Mouse (Mus musculus) cerebellum, postnatal 10 days (tissue): ENCODE results near the gene Cfap45.

Experiments
- DNase-seq, 2 experiments: peaks; one replicate each; pipeline ENCODE4 v3.0.0; 2021; ENCODE audit warnings: mixed read lengths in 2 of 2

Cfap45 gene

DNA sequence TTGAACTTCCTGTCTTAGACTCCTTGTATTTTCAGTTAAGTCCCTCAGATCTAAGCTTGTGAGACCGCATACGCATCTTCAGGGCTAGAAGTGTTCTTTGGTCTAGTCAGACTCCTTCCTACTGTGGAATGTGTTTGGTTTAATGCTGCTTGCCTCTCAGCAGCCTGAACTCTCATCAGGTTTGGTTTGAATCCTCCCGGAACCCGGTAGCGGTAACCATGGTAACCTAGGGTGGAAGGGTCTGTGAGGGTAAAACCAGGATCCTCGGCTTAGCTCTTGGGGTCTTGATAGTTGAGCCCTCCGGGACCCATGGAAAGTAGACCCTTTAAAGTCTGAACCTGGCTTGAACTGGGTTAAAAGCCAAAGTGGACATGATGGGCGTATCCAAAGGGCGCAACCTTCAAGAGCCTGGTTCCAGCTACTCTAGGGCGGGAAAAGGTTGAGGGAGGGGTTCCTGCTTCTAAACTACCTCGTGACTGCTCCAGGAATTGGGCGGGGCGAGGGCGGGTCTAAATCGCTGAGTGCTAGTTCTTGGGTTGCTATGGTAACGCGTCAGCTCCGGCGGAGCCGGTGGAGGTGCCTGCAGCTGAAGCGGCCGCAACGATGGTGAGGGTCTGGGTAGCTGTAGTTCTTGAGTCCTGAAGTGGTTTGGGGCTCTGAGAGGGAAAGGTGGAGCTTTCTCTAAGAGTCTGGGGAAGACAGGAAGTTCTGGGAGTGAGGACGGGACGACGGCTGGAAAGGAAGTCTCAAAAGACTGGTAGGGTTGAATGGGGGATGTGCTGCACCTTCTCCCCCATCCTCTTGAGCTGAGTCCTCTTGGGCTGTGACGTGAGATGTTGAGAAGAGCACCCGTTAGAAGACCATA is at the start of gene Cfap45:
TSS of gene Cfap45 (plus strand) at position 226 of the 865 bp plus-strand sequence.
- DNase-seq, result peak; percentile 85 to 89

DNA sequence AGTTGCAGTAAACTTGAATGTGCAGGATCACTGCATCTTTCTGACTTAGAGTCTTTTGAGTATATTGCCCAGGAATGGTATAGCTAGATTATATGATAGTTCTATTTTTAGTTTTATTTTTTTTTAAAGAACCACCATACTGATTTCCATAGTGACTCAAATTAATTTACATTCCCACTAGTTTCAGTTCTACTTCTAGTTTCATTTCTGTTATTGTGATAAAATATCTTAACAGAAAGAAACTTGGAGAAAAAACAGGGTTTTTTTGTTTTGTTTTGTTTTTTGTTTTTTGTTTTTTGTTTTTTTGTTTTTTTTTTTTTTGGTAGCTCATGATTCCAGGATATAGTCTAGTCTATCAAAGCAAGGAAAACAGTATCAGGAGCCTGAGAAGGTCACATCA is 47.7 kb upstream of the Cfap45 start:
- DNase-seq, result no peak

DNA sequence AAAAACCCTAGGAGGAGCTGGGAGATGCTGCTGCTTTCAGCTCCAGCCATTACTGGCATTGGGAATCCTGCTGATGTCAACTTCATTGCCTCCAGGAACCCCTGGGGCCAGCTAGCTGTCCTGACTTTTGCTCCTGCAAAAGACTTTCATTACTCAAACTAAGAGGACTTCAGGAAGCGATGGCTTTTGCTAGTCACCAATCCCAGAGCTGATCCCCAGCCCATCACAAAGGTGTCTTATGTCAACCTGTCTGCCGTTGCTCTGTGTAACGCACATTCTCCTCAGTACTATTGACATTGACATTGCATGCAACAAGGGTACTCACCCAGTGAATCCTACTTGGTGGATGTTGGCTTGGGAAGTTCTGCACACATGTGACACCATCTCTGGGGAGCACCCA is 46.4 kb upstream of the Cfap45 start:
- DNase-seq, result no peak

DNA sequence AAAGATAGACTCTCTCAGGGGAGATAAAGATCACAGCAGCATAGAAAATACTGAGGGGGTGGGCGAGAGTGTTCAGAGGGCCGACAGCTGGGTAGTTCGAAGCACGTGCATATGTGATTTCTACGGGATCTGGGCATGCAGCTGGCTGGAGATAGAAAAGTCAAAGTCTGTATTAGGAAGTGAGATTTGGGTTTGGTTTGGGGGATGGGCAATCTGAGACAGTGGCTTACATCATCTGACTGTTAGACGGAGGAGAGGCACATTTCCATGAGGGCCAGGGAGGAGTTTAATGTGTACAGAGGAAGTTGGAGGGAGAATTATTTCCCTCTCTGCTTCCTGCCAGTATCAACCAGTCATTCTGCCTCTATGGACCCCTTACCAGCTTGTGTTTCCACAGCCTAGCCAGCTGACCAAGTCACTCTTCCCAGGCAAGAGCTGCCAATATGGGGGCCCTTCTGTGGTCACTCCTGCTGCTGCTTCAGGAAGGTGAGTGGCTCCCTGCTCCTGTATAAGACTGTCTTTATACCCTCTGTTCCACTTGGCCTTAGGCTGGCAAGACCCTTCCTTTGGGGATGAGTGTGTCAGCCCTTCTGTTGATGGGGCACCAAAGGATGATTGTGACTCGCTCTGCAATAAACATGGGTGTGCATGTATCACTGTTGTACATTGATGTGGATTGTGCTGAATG is 45.4 kb upstream of the Cfap45 start, which contains the start of gene Slamf9:
TSS of gene Slamf9 (plus strand) at position 305 of the 688 bp plus-strand sequence.
- no peak for DNase-seq

DNA sequence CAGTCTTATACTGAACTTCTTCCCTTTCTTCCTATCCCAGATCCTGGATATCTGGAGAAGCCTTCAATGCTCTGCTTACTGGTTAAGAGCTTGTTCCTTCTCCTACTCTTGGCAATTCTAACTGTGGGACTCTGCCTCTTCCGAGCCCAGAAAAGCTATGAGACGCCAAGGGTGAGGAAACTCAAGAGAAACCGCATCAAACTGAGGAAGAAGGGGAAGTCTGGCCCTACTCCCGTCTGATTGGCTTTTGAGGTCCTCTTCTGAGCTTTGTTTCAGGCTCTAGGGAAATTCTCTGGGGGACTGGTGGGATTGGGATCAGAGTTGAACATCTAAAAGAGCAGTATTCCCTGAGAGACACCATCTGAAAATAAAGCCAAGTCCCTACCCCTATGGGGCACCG is 42.6 kb upstream of the Cfap45 start:
- no peak for DNase-seq

DNA sequence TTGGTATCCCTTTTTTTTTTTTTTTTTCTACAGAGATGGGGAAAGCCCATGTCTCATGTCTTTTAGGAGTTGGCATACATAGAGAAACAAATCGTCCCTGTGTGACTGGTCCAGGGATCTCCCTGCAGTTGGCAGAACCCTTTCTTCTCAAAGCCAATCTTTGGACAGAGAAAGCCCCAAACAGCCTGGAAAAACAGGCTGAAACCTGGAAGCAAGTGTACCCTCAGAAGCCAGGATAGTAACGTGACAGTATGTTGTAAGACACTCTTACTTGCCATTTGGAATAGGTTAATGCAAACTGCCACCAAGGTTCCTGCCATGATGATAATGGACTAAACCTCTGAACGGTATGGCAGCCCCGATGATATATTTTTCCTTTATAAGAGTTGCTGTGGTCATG is 40.2 kb upstream of the Cfap45 start:
- DNase-seq, result no peak

DNA sequence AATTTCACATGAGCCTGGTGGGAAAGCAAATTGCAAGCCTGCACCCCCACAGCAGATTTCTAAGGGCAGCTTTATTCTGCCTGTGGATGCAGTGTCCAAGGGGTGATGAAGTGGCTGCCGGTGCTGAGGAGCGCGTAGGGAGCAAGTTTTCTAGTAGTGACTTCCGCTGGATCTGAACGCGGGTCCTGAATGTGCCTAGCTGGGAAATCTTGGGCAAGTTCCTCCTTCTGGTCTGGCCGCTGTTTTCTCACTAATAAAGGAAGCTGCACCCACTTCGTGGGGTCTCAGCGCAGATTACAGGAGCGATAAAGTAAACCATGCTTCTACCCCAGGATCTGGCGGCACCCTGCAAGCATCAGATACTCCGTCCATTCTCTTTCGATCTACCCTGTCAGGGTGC is 39.5 kb upstream of the Cfap45 start:
- peak in 1 of 2 experiments; percentile 8 for DNase-seq

DNA sequence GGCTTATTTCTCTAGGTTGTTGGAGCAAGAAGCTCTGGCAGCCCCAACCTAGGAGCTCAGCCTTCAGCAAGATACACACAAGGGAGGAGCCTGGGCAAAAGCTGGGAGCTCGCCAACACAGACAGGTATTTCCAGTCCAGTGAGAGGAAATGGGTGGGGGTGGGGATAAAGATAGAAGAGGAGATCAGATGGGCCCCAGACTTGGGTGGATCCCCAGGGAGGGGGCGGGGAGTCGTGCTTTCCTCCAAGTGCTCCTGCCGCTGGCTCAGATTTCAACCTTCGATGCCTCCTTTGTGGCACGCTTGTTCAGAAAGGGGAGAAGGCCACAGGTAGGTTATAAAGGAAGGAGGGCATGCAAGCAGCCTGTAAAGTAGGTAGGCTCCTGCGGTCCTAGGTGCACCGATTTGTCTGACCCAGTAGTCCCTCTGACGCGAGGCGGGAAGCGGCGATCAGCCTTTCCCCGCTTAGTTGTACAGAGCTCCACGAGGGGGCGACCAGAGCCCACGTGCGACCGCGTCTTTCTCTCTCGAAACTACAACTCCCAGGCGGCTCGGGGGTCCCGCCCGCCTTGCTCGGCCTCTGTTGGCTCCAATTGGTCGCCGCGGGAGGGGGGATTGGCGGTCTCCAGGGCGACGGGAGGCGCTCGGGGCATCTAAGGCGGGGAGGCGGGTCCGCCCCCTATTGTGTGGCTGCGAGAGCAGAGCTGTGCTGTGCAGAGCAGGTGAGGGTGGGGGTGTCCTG is 38.9 kb upstream of the Cfap45 start, which contains the start of gene Igsf9:
TSS of gene Igsf9 (plus strand) at position 249 of the 741 bp plus-strand sequence.
- peak; percentile 98 for DNase-seq

DNA sequence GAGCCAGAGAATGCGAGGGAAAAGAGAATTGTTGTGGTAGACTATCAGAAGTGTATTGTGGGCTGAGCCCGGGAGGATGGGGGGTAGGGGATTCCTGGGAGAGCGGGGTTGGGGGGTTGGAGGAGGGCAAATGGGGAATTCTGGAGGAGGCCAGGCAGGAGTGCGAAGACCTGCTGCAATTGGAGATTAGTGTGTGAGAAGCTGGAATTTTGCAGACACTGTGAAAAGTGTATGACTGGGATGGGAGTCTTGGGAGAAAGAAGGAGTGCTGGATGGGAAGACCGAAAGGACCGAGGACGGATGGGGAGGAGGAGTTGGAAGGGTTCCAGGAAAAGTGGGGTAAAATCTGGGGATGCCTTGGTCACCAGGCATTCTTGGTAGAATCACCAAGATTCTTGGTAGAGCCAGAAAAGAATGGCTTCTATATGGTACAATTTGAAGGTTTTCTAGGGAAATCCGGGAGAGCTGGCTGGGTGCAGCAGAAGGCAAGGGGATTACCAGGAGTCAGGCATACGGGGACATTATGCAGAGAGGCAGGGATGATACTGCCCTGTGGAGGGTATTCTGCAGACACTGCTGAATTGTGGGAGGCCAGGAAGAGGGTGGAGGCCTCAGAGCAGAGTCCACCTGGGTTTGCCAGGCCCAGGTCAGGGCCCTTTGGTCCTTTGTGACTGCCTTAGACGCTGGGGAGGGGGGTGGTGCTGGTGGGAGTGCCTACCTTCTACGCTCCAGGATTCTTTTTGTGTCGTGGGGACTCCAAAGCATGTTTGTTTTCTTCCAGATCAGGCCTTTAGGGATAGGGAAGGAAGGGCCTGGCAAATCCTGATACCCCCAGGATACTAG is 37.9 kb upstream of the Cfap45 start:
- DNase-seq, result peak; percentile 25 to 34

DNA sequence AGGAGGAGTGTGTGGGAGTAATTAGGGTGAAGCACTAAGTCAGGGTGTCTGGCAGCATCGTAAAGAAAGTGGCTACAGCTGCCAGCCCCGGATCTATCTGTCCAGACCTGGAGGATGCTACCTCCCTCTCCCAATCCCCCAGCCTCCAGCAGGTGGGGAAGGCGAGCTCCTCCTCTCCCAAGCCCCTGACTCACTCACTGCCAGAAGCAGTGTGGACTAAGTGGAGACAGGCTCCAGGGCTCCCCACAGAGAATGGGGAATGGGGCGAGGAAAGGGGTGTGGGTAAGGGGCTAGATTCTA is 37.3 kb upstream of the Cfap45 start:
- DNase-seq, result peak; percentile 22 to 44

DNA sequence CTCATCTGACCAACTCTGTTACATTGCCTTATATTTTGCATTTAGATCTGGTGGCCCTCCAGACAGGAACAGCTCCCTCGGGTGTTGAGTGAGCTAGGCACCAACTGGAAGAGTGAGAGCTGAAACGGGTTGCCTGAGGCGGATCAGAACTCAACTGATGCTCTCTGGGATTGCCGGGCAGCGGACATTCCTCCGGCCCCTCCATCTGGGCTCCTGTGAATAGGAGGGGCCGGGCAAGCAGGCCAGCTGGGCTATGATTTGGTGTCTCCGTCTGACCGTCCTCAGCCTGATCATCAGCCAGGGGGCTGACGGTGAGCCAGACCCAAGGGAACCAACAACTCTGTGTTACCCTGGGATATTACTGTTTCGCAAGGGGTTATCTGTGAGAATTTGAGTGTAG is 36.4 kb upstream of the Cfap45 start:
- peak in 1 of 2 experiments; percentile 35 for DNase-seq

DNA sequence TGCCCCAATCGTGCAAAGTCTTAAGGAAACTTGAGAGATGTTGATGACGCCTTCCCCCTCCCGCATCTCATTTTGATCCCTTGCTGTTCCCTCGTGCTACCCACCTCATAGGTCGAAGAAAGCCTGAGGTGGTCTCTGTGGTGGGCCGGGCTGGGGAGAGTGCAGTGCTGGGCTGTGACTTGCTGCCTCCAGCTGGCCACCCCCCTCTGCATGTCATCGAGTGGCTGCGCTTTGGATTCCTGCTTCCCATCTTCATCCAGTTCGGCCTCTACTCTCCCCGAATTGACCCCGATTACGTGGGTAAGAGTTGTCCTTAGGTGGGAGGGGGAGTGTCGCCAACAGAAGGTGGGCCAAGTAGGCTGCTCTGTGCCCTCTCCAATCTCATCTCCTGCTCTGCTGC is 35.9 kb upstream of the Cfap45 start:
- DNase-seq, result no peak

DNA sequence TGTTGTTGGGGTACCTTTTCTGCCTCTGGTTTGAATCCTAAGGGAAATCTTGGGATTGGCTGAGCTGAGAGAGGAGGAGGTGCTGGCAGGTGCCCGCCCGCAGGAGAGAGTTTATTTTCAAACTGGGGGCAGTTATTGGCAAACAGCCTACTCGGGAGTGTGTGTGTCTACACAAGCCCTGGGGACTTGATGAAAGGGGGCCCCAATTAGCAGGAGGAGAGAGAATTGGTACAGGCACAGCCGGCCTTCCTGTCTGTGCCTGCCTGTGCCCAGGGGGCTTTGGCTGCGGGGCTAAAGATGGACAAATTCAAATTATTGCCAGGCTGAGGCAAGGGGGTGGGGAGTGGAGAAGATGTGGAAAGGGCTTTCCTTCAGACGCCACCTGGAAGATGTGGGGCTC is 34.8 kb upstream of the Cfap45 start:
- DNase-seq, result peak in 1 of 2 experiments; percentile 13

DNA sequence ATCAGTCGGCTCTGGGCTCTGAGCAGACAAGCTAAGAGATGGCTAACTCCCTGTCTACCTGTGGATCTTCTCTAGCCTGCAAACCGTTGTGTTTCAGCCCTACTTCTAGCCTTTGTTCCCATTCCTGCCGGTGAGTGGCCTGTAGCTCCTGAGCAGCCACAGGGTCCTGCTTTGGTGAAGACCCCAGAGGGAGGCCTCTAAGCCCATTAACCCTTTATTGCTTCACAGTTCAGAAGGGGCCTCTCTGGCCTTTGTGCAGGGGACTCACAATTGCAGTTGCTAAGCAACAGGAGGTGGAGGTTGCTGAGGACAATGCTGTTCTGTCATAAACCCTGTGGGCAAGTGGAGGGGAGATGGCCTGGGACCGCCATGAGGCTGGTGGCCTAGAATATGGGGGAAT is 34.4 kb upstream of the Cfap45 start:
- no peak for DNase-seq

DNA sequence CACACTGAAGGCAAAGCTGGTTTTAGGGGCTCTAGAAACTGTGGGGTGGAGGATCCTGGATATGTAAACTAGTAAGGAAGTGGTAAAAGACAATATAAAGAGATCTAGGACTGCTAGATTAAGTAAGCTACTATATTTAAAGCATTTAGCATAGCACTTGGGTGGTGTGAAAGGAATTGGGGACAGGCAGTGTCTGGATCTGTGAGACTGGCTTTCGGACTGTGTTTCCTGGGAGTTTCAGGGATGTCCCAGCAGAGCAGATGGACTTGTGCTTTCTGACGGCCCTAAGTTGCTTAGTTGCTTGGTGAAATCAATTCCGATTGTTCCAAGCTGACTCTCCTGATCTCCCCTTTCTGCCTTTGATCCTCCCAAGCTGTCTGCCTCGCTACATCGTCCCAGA is 34.0 kb upstream of the Cfap45 start:
- no peak for DNase-seq

DNA sequence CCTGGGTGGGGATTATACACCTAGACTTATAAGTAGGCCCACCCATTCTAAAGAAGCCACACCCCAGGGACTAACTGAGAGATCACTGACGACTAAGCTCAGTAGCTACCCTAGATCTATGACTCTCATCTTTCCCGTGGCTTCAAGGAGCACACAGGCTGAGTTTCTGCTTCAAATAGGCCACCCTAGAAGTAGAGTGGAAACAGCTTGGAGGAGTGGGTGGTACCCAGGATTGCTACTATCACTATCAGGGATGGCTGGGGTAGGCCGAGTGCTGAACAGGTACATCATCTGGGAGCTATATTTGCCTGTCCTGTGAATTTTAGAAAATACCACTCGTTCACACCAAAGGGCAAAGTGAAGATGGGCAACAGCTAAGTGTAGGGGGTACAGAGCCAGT is 32.7 kb upstream of the Cfap45 start:
- DNase-seq, result no peak

DNA sequence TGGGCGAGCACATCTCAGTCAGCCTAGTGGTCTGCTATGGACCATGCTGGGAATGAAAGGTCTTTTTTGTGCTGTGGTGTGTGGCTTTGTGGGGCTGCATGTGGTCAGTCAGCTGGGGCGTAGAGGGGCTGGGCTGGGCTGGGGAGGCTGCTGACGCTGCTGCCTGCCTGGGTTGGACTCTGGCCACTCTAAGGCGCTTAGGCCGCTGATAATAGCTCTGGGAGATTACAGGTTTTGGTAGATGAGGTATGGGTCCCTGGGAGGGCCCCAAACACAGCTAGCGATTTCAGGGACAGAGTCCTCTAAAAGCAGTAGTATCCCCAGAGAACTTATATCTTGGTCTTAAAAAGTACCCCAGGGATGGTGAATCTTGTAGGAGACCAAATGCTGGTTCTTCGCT is 31.8 kb upstream of the Cfap45 start:
- no peak for DNase-seq

DNA sequence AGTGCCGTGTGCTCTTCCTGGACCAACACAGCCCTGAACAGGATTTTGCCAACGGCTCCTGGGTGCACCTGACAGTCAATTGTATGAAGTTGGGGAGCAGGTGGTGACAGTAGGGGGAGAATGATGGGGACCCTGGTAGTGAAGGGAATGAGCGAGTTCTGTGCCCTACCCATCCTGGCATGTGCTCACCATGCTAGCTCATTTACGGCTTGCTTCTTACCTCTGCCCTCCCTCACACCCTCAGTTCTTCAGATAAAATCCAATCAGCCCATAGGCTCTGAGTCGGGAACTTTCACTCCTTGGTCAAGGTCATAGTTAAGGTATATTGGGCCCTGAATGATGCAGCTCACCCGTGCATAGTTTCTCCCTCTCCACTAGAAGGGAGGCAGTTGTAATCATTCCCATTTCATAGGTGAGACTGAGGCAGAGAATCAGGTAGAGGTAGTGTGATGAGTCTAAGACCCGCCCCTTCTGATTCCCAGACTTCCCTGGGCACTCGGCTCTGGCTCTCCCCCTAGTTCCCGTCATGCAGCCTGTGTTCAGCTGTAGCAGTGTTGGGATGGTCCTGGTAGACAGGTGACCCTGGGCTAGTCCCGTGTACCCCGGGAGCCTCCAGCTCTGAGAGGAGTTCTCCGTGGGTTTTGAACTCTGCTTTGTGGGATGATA is 30.9 kb upstream of the Cfap45 start:
- DNase-seq, result no peak

DNA sequence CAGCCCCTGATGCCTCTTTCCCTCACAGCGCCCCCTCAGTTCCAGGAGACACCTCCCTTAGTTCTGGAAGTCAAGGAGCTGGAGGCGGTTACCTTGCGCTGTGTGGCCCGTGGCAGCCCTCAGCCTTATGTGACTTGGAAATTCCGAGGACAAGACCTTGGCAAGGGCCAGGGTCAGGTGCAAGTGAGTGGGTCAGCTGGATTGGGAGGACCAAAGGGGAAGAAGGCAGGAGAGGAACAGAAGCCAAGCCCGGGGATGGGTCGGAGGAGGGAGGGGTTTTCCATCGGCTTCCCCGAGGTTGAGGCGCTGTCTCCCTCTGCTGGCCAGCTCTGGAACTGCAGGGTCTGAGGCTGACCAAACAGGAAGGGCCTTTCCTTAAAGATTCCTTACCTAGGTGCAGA is 30.3 kb upstream of the Cfap45 start:
- DNase-seq, result peak; percentile 97 to 98

DNA sequence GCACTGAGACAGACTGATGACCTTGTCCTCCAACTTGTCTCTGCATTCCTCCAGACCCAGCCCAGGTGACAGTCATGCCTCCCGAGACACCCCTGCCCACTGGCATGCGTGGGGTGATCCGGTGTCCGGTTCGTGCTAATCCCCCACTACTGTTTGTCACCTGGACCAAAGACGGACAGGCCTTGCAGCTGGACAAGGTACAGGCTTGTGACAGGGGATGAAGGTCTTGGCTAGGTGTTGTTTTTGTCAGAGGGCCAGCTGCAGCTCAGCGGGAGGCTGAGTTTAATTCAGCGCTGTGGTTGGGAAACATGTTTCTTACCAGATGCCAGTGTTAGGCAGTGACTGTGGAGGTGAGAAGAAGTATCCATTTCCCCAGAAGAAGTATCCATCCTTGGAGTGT is 28.6 kb upstream of the Cfap45 start:
- no peak for DNase-seq

DNA sequence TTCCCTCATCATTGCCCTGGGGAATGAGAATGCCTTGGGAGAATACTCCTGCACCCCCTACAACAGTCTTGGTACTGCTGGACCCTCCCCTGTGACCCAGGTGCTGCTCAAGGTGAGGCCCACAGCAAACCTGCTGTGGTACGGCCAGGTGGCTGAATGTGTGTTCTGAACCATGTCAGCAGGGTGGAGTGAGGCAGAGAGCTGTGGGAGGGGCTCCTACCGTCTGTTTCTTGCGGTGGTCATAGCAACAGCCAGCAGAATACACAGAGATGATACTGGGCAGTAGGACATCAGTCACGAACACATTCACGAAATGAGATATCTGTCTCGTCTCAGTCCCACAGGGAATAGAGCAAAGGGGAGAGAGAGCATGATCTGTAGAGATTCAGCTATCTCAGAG is 27.1 kb upstream of the Cfap45 start:
- no peak for DNase-seq

DNA sequence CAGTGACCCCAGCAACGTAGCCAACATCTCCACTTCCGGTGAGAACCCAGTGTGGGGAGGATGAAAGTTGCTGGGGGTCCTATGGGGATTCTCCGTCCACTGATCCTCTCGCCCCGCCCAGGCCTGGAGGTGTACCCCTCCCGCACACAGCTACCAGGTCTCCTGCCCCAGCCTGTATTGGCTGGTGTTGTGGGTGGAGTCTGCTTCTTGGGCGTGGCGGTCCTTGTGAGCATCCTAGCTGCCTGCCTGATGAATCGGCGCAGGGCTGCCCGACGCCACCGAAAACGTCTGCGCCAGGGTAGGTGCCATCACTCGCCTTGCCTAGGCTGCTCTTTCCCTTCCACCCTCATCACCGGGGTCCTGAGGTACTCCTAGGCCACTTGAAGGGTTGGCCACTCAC is 24.6 kb upstream of the Cfap45 start:
- no peak for DNase-seq
